Mouse (Mus musculus): ENCODE measurements around the gene Adamtsl1.

- TF ChIP-seq CTCF (IDR thresholded peaks at IDR 0.05; ENCODE audit: low read depth, low read length) (no peak), POLR2AphosphoS5 (IDR thresholded peaks at IDR 0.05; ENCODE audit: insufficient replicate concordance, low read depth, low read length) (no peak)
Measured at GRCm38 (mm10) chr4:85979206-85979605, 465.2 kb downstream of the Adamtsl1 start.

All from G1E (cell line).